Mouse (Mus musculus): ENCODE data around the gene Serpina3m.

DNA sequence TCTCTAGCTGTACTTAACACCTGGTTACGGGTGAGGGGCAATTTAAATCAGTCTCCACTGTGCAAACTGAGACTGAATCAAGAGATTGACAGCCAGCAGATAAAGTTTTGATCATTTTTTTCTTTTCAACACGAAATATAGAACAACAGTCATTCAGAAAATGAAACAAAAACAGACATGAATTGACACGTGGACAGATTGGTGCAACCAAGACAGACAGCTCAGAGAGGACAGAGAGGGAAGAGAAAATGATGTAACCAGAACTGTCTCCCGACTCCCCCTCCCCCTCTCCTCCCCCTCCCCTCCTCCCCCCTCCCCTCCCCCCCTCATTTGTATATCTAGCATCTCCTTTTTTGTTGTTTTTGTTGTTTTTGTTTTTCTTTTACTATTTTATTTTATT, 48.4 kb upstream of the Serpina3m start:
- no peak for TF ChIP-seq CTCF (conservative IDR thresholded peaks at IDR 0.05; ENCODE audit: insufficient read depth, insufficient read length, low read depth, low read length)
- no peak for TF ChIP-seq POLR2A (IDR thresholded peaks at IDR 0.05; ENCODE audit: low read depth, low read length)
